Mouse (Mus musculus): ENCODE results near the gene AA467197. TPM values are rescaled to one million over a fixed set of nuclear protein-coding genes. Genes with fewer than 3 reads are reported as not detected.

Gene AA467197
- total RNA-seq, 2 experiments from 2014 or later = 0.45 TPM; not detected in 1

- intact Hi-C loops (cut with DNase I) = no loop called here
- no peak for DNase-seq
These were observed 46.9 kb downstream of the AA467197 start for GRCm38 (mm10) chr2:122683641-122684040.

GRCm38 (mm10) chr2:122686665-122687064, 49.9 kb downstream of the AA467197 start:
- DNase-seq = no peak
- intact Hi-C loops (cut with DNase I) = no loop called here

Small RNA genes within 50 kb of the gene (microRNA-seq; reads per million reads assigned to microRNA genes)
- gene Mir147 = 0.47 to 0.70 reads per million in 2 experiments

Other genes starting within 250 kb of the AA467197 start
- gene Slc28a2, start 210.5 kb upstream of the AA467197 start, total RNA-seq (2021) = 10 to 100 TPM; 23.0 to 32.1 TPM
- gene Gm14085, start 152.0 kb upstream of the AA467197 start, total RNA-seq (2021) = under 1 TPM; 0.67 to 0.74 TPM
- 1 to 10 TPM; 7.5 to 8.2 TPM for gene Gatm, start 25.7 kb upstream of the AA467197 start, total RNA-seq (2021)
- gene Slc30a4, start 65.7 kb downstream of the AA467197 start, total RNA-seq (2021) = 10 to 100 TPM; 14.9 to 15.0 TPM
- 10 to 100 TPM; 16.4 to 22.7 TPM for gene Bloc1s6, start 101.5 kb downstream of the AA467197 start, total RNA-seq (2021)
- gene Sqor, start 128.3 kb downstream of the AA467197 start, total RNA-seq (2021) = 10 to 100 TPM; 22.2 to 22.8 TPM